Mouse (Mus musculus) CH12.LX (cell line): ENCODE data around the gene Rxfp4.

Experiments used
- CTCF ChIP-seq, 2 experiments: IDR thresholded peaks in 1 of 2; conservative IDR thresholded peaks in 1 of 2; 2 replicates each; pipeline ENCODE4 v1.5.1; 2011 to 2012; ENCODE audit warnings: low read depth in 2 of 2, low read length in 2 of 2, improper control_type of control experiment in 1 of 2, inconsistent platforms in 1 of 2, mild to moderate bottlenecking in 1 of 2, moderate library complexity in 1 of 2
- HCFC1 ChIP-seq: IDR thresholded peaks from 2 replicates; pipeline ENCODE4 v1.6.1; 2012; ENCODE audit warnings: low read depth, mild to moderate bottlenecking, inconsistent platforms, low read length, improper control_type of control experiment
- JUN ChIP-seq: IDR thresholded peaks from 2 replicates; pipeline ENCODE4 v1.6.1; 2011; ENCODE audit warnings: low read depth, mild to moderate bottlenecking, low read length, improper control_type of control experiment, moderate library complexity; ENCODE audit not compliant: insufficient read depth
- MAFK ChIP-seq: IDR thresholded peaks from 2 replicates; pipeline ENCODE4 v1.6.1; 2011; ENCODE audit warnings: low read length, improper control_type of control experiment; ENCODE audit not compliant: insufficient replicate concordance
- MAX ChIP-seq: IDR thresholded peaks from 2 replicates; pipeline ENCODE4 v1.6.1; 2011; ENCODE audit warnings: low read length, improper control_type of control experiment
- POLR2A ChIP-seq: IDR thresholded peaks from 2 replicates; pipeline ENCODE4 v1.6.1; 2011; ENCODE audit warnings: low read depth, mild to moderate bottlenecking, improper control_type of control experiment, low read length
- TCF12 ChIP-seq: IDR thresholded peaks from 2 replicates; pipeline ENCODE4 v1.6.1; 2014; ENCODE audit warnings: low read depth, mild to moderate bottlenecking, inconsistent platforms, low read length, improper control_type of control experiment
- USF1 ChIP-seq: IDR thresholded peaks from 2 replicates; pipeline ENCODE4 v1.6.1; 2014; ENCODE audit warnings: low read depth, mild to moderate bottlenecking, inconsistent platforms, low read length, improper control_type of control experiment

- TF ChIP-seq POLR2A: no peak
- TF ChIP-seq TCF12: no peak
- no peak for TF ChIP-seq MAX
- no peak for TF ChIP-seq HCFC1
- TF ChIP-seq JUN: no peak
- no peak for TF ChIP-seq USF1
- TF ChIP-seq CTCF (conservative IDR thresholded peaks at IDR 0.05 in 1 of 2, IDR thresholded peaks at IDR 0.05 in 1 of 2; ENCODE audit: low read depth in 2 of 2, low read length in 2 of 2): no peak
- no peak for TF ChIP-seq MAFK
Observed at GRCm38 (mm10) chr3:88630849-88631341, 22.0 kb downstream of the Rxfp4 start.
